15 mouse cellular contexts compared by ENCODE assay signal in the genomic region with DNA sequence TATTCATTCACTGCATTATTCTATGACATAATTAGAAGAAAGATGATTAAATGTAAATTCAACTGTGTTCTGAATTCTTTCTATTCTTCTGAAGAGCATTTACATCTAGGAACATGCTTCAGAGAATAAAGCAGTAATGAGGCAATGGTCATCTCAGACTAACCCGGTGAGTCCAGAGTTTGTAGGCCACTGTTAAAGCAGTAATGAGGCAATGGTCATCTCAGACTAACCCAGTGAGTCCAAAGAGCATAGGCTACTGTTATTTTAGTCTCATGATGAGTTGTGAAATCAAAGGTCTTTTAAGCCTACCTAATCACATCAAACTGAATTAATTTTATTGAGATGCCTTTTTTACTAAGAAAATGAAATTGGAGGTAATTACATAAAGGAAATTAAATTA.
"Had no signal": no experiment of that assay in that cellular context is flagged by ENCODE, and none has a peak within 500 bp of the region (broad histone marks: within the 10 kb centered on the region; RNA-seq: fewer than 3 reads in every experiment).

No protein-coding gene starts in this region.

- H3K9ac ChIP-seq: neural tube, embryonic 15.5 days; stomach, embryonic 15.5 days had no signal

- DNase-seq: retina, postnatal 1 day; right cerebral cortex, adult 18-20 months; right cerebral cortex, postnatal 14 days; right cerebral cortex, postnatal 25 days; right cerebral cortex, postnatal 4 days; spleen, adult 18-20 months; thymus, adult 18-20 months; thymus, adult 2 months; thymus, postnatal 14 days; thymus, postnatal 25 days; thymus, postnatal 36 days; thymus, postnatal 4 days had no signal

- H3K36me3 ChIP-seq: neural tube, embryonic 15.5 days; stomach, embryonic 15.5 days had no signal

- H3K4me3 ChIP-seq: neural tube, embryonic 15.5 days; stomach, embryonic 15.5 days had no signal

- H3K27ac ChIP-seq: neural tube, embryonic 15.5 days; stomach, embryonic 15.5 days; stomach, postnatal 0 days had no signal

- H3K9me3 ChIP-seq: neural tube, embryonic 15.5 days; stomach, embryonic 15.5 days had no signal

- H3K4me1 ChIP-seq: neural tube, embryonic 15.5 days; stomach, embryonic 15.5 days had no signal

- H3K4me2 ChIP-seq: neural tube, embryonic 15.5 days; stomach, embryonic 15.5 days had no signal

- H3K27me3 ChIP-seq: neural tube, embryonic 15.5 days; stomach, embryonic 15.5 days had no signal
